Mouse (Mus musculus) midbrain, embryonic 13.5 days (tissue): ENCODE measurements at regions not wholly inside any gene's neighbourhood (a gene's known extent, or its start where the extent isn't known, plus 50 kb on each side); places are given as distances from the start of the nearest gene placed in this dataset.
A peak's percentile ranks its signal among the peaks of the same experiment; 100 is the strongest.

Experiments
- ATAC-seq: fragments of 200-750 bp; cut with Nextera tagmentation; 2 replicates; pipeline ENCODE4 v1.8.0; 2017; ENCODE audit warnings: mild to moderate bottlenecking, moderate TSS enrichment, moderate library complexity
- H3K27ac ChIP-seq: fragments of 300-500 bp; sonication (generic); 2 replicates; pipeline ENCODE4 v1.5.1; 2015; ENCODE audit warnings: inconsistent platforms, mild to moderate bottlenecking, moderate library complexity
- H3K27me3 ChIP-seq: fragments of 300-500 bp; sonication (generic); 2 replicates; pipeline ENCODE4 v1.6.1; 2015; ENCODE audit warnings: mild to moderate bottlenecking, inconsistent platforms
- H3K36me3 ChIP-seq: fragments of 300-500 bp; sonication (generic); 2 replicates; pipeline ENCODE4 v1.6.1; 2015; ENCODE audit warnings: mild to moderate bottlenecking, inconsistent platforms
- H3K4me1 ChIP-seq: fragments of 300-500 bp; sonication (generic); replicated peaks from 2 replicates; pipeline ENCODE4 v1.6.1; 2015; ENCODE audit warnings: inconsistent platforms
- H3K4me2 ChIP-seq: fragments of 300-500 bp; sonication (generic); replicated peaks from 2 replicates; pipeline ENCODE4 v1.6.1; 2015; ENCODE audit warnings: moderate library complexity, mild to moderate bottlenecking, inconsistent platforms
- H3K4me3 ChIP-seq: fragments of 300-500 bp; sonication (generic); replicated peaks from 2 replicates; pipeline ENCODE4 v1.5.1; 2015; ENCODE audit warnings: mild to moderate bottlenecking, inconsistent platforms
- H3K9ac ChIP-seq: fragments of 300-500 bp; sonication (generic); replicated peaks from 2 replicates; pipeline ENCODE4 v1.6.1; 2015; ENCODE audit warnings: mild to moderate bottlenecking, inconsistent platforms
- H3K9me3 ChIP-seq: fragments of 300-500 bp; sonication (generic); 2 replicates; pipeline ENCODE4 v1.6.1; 2016; ENCODE audit warnings: mild to moderate bottlenecking, inconsistent platforms
- WGBS: fragments of 180-500 bp; shearing (Covaris S2); methylation state at CpG from one replicate; pipeline ENCODE4 v1.1.7; 2015; 5-methylcytosine and 5-hydroxymethylcytosine counted together

DNA sequence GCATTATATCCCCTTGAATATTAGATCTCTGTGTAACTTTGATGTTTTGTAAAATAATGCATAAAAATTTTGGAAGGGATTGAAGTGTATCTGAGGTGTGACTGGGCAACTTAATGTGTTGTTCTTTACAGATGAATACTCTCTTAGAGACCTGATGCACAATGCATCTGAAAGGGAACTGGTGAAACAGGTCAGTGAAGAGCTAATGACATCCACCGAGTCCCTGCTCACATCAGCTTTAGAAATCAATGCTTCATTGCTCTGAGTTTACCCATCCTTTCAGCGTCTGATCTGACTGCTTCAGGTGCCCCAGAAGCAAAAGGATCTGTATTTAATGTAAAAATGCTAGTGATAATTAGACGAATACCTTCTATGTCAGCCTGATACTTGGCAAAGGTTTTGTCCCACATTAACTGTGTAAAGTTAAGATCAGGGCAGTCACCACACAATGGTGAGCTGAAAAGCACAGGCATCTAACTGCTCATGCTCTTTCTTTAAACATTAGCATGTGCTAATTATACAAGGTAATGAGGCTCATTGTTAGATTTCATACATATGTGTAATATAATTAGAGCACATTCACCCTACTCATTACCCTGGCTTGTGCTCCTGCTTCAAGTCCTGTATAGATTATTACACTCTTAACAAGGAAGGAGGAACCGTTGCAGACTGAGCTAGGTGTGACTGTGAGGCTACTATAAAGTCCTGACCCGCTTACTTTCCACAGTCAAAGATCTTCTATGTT lies 204.6 kb upstream of the Tlr4 start:
- ATAC-seq: no peak
- no peaks in the 10 kb centered on the region for H3K36me3 ChIP-seq

DNA sequence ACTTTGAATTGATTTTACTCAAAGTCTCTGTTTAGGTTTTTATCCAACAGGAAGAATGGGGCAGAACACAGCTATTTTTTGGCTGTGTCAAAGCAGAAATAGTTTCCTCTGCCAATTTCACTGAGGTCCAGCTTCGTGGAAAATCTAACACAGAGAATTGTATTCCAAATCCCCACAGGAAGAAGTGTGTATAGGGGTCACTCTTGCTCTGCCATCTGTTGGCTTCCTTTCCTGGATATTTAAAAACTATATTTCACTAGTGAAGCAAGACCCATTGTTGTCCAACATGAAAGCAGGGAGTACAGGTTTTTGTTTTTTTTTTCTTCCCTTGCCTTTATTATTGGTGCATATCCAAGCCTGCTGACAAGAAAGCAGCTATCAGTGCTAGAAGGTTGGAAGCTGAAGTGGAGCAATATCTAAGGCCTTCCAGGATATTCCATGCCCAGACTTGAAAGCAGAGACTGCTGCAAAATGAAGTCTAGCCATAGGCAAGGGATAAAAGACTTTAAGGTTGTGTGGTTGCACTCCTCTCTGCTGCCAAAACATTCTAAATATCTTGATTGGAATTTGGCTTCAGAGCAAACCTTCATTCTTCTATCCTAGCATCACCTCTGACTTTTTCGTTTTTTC lies 208.5 kb upstream of the Tlr4 start:
- no peak overlapping the region for H3K4me2 ChIP-seq
- H3K27ac ChIP-seq: no peak overlapping the region
- no peak overlapping the region for H3K4me3 ChIP-seq
- no peaks in the 10 kb centered on the region for H3K9me3 ChIP-seq
- H3K36me3 ChIP-seq: no peaks in the 10 kb centered on the region
- H3K9ac ChIP-seq: no peak overlapping the region
- 91% methylated on average over 2 of the region's 2 CpGs for WGBS
- ATAC-seq: no peak
- no peaks in the 10 kb centered on the region for H3K4me1 ChIP-seq
- H3K27me3 ChIP-seq: no peaks in the 10 kb centered on the region

More for the DNA sequence above, 204.6 kb upstream of the Tlr4 start:
- Histone ChIP-seq H3K9me3 (no peaks in the 10 kb centered on the region), H3K4me3 (no peak overlapping the region), H3K9ac (no peak overlapping the region), H3K4me1 (no peaks in the 10 kb centered on the region), H3K27me3 (no peaks in the 10 kb centered on the region), H3K27ac (no peak overlapping the region), H3K4me2 (no peak overlapping the region)
- WGBS: 78% methylated on average over 5 of the region's 5 CpGs

- Histone ChIP-seq H3K27ac (no peak overlapping the region), H3K4me3 (no peak overlapping the region), H3K27me3 (no peaks in the 10 kb centered on the region), H3K4me1 (no peaks in the 10 kb centered on the region), H3K4me2 (no peak overlapping the region), H3K36me3 (no peaks in the 10 kb centered on the region), H3K9ac (no peak overlapping the region), H3K9me3 (no peaks in the 10 kb centered on the region)
- WGBS: 90% methylated on average over 7 of the region's 7 CpGs
- ATAC-seq: no peak
Observed at GRCm38 (mm10) chr4:66617743-66618736, 209.3 kb upstream of the Tlr4 start.

GRCm38 (mm10) chr4:66617101-66617500 lies 210.3 kb upstream of the Tlr4 start:
- Histone ChIP-seq H3K4me3 (no peak overlapping the region), H3K36me3 (no peaks in the 10 kb centered on the region), H3K27me3 (no peaks in the 10 kb centered on the region), H3K9ac (no peak overlapping the region), H3K27ac (no peak overlapping the region), H3K4me2 (no peak overlapping the region), H3K9me3 (no peaks in the 10 kb centered on the region), H3K4me1 (no peaks in the 10 kb centered on the region)
- no peak for ATAC-seq
- 89% methylated on average over 4 of the region's 4 CpGs for WGBS

DNA sequence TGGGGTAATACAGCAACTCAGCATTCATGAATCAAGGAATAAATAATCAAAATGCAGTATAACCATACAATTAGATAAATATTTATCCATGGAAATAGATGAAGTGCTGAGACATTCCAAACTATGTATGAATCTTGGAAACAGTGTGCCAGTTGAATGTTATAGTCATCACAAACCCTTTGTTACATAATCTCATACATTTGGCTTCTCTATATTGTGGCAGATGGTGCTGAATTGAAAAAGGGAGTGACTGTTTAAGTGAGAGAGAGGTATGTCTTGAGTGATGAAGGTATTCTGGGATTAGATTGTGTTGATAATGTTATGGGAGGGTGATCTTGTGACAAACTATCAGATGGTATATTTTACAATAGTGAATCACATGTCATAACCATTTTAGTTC lies 200.4 kb upstream of the Astn2 start:
- Histone ChIP-seq H3K4me3 (no peak overlapping the region), H3K9ac (no peak overlapping the region)
- ATAC-seq: no peak

DNA sequence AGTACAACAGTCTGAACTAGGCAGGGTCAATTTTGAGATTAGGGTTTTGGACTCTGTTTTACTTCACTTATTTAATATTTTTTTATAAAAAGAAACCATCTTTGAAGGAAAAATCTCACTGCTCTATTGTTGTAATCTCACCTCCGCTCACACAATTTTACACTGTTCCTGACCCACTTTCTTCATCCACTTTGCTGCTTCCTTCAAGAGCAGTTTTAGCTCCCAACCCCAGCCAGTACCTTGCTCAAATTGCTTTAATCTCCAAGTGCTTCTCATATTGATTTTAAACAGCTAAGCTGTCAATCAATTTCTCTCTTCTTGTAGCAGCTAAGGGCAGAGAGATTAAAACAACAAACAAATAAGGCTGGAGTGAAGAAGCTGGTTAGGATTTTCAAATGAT lies 194.3 kb upstream of the Astn2 start:
- no peak overlapping the region for H3K4me2 ChIP-seq
- no peak overlapping the region for H3K9ac ChIP-seq
- no peak overlapping the region for H3K4me3 ChIP-seq
- no peak overlapping the region for H3K27ac ChIP-seq
- no peaks in the 10 kb centered on the region for H3K27me3 ChIP-seq
- no peak for ATAC-seq
- no peaks in the 10 kb centered on the region for H3K36me3 ChIP-seq
- H3K4me1 ChIP-seq: no peaks in the 10 kb centered on the region
- WGBS: 87% methylated on average over 1 of the region's 1 CpGs
- no peaks in the 10 kb centered on the region for H3K9me3 ChIP-seq

More for the DNA sequence above, 200.4 kb upstream of the Astn2 start:
- H3K9me3 ChIP-seq: no peaks in the 10 kb centered on the region
- H3K4me2 ChIP-seq: no peak overlapping the region
- no peaks in the 10 kb centered on the region for H3K4me1 ChIP-seq
- no peak overlapping the region for H3K27ac ChIP-seq
- H3K36me3 ChIP-seq: no peaks in the 10 kb centered on the region
- H3K27me3 ChIP-seq: no peaks in the 10 kb centered on the region

GRCm38 (mm10) chr4:66586647-66587046 lies 182.2 kb upstream of the Astn2 start:
- peaks cover 8% of the 10 kb centered on the region for H3K4me1 ChIP-seq
- ATAC-seq: peak; percentile 17; the same call in 1 of the 2 replicates
- H3K9me3 ChIP-seq: no peaks in the 10 kb centered on the region

GRCm38 (mm10) chr4:66586166-66586565 lies 181.8 kb upstream of the Astn2 start:
- Histone ChIP-seq H3K4me2 (no peak overlapping the region), H3K27me3 (no peaks in the 10 kb centered on the region), H3K36me3 (no peaks in the 10 kb centered on the region), H3K9ac (no peak overlapping the region), H3K4me3 (no peak overlapping the region), H3K9me3 (no peaks in the 10 kb centered on the region), H3K27ac (no peak overlapping the region), H3K4me1 (peaks cover 8% of the 10 kb centered on the region)
- peak; percentile 65; the same call in 1 of the 2 replicates for ATAC-seq
- WGBS: 8% methylated on average over 3 of the region's 3 CpGs

More at GRCm38 (mm10) chr4:66586647-66587046, 182.2 kb upstream of the Astn2 start:
- WGBS: 50% methylated on average over 5 of the region's 5 CpGs
- Histone ChIP-seq H3K36me3 (no peaks in the 10 kb centered on the region), H3K9ac (no peak overlapping the region), H3K27me3 (no peaks in the 10 kb centered on the region), H3K4me2 (no peak overlapping the region), H3K4me3 (no peak overlapping the region), H3K27ac (no peak overlapping the region)

GRCm38 (mm10) chr4:66556936-66557335 lies 152.5 kb upstream of the Astn2 start:
- H3K9me3 ChIP-seq: no peaks in the 10 kb centered on the region
- no peaks in the 10 kb centered on the region for H3K27me3 ChIP-seq
- no peak for ATAC-seq
- no peak overlapping the region for H3K9ac ChIP-seq
- no peak overlapping the region for H3K4me2 ChIP-seq
- no peaks in the 10 kb centered on the region for H3K36me3 ChIP-seq
- H3K27ac ChIP-seq: no peak overlapping the region
- H3K4me1 ChIP-seq: no peaks in the 10 kb centered on the region
- no peak overlapping the region for H3K4me3 ChIP-seq

GRCm38 (mm10) chr4:66550306-66551104 lies 146.1 kb upstream of the Astn2 start:
- Histone ChIP-seq H3K36me3 (no peaks in the 10 kb centered on the region), H3K4me3 (no peak overlapping the region), H3K9ac (no peak overlapping the region), H3K27me3 (no peaks in the 10 kb centered on the region), H3K9me3 (no peaks in the 10 kb centered on the region), H3K4me1 (no peaks in the 10 kb centered on the region), H3K27ac (no peak overlapping the region), H3K4me2 (no peak overlapping the region)
- WGBS: 81% methylated on average over 3 of the region's 3 CpGs
- ATAC-seq: no peak

GRCm38 (mm10) chr4:66542833-66543436 lies 138.5 kb upstream of the Astn2 start:
- no peak overlapping the region for H3K4me2 ChIP-seq
- no peak overlapping the region for H3K4me3 ChIP-seq
- no peaks in the 10 kb centered on the region for H3K27me3 ChIP-seq
- no peak overlapping the region for H3K9ac ChIP-seq
- 26% methylated on average over 4 of the region's 4 CpGs for WGBS
- no peaks in the 10 kb centered on the region for H3K36me3 ChIP-seq
- no peak for ATAC-seq
- no peak overlapping the region for H3K27ac ChIP-seq
- H3K9me3 ChIP-seq: no peaks in the 10 kb centered on the region
- H3K4me1 ChIP-seq: 0 out of 2 replicates have a peak, but pooled peaks cover 3% of the 10 kb centered on the region
